Mouse (Mus musculus) ZHBTc4 (cell line): ENCODE results near the gene Shc1.
A peak's percentile ranks its signal among the peaks of the same experiment; 100 is the strongest.
"Not testable (repeated sequence)": the region's sequence is repeated elsewhere in the genome, so short reads cannot be mapped to it uniquely, and the experiment has no call there.

ENCODE experiments used
- DNase-seq: peaks from one replicate; pipeline ENCODE4 v3.0.0-alpha.2; 2011; ENCODE audit warnings: low read depth, low spot score

Shc1 gene

GRCm38 (mm10) chr3:89418861-89419250 lies 613 bp downstream of the Shc1 start:
- peak; percentile 89 for DNase-seq

DNA sequence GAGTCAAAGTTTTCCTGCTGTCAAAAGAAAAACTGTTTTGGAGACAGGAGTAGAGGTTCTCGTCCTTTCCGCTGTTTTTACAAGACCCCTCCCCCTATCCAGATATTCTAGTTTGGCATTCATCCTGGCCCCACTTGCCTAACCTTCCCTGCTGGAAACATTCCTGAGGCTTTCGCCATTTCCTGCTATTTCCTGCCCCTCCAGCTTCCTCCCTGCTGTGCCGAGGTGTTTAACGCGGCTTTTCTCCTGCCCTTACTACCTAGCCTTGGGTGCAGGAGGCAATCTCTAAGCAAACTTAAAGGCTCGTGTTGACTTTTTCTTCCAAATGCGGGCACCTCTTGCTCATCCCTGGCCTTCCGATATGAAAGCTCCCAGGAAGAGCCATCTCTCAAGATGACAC lies 1.3 kb downstream of the Shc1 start:
- DNase-seq = peak; percentile 90

- no peak for DNase-seq
These were observed 1.7 kb downstream of the Shc1 start for GRCm38 (mm10) chr3:89419981-89420380.

GRCm38 (mm10) chr3:89420421-89420820 lies 2.2 kb downstream of the Shc1 start:
- no peak for DNase-seq

DNA sequence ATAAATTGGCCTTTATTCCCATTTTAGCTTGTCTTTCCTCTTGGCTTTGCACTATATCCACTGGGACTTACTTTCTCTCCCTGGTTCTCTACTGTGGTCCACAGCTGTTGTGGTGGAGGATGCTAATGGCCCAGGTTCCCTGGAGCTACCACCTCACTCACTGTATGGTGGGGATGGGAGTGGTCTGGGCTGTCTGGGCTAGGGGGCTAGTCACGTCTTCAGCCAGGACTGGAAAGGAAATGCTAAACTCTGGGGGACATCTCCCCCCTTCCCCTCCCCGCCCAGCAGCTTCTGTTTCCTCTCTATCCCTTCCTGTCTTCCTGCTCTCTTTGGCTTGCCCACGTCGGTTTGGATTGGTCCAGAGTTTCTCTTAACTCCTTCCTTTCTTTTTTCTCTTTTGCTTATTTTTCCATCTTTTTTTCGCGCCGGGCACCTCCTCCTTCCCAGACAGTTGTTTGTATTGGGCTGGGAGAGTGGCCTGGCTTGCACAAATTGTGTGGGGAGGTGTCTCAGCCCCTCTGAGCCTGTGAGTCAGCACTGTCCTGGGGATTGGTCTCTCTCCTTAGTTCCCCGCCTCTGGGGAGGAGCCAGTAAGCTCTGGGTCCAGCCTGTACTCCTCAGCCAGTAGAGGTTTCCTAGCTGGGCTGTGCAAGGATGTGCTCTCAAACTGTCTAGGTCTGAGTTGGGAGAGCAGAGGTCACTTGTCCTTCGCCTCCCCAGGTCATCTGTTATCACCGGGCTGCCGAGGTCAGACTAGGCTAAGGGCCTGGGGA lies 2.9 kb downstream of the Shc1 start:
- peak; percentile 89 for DNase-seq

DNA sequence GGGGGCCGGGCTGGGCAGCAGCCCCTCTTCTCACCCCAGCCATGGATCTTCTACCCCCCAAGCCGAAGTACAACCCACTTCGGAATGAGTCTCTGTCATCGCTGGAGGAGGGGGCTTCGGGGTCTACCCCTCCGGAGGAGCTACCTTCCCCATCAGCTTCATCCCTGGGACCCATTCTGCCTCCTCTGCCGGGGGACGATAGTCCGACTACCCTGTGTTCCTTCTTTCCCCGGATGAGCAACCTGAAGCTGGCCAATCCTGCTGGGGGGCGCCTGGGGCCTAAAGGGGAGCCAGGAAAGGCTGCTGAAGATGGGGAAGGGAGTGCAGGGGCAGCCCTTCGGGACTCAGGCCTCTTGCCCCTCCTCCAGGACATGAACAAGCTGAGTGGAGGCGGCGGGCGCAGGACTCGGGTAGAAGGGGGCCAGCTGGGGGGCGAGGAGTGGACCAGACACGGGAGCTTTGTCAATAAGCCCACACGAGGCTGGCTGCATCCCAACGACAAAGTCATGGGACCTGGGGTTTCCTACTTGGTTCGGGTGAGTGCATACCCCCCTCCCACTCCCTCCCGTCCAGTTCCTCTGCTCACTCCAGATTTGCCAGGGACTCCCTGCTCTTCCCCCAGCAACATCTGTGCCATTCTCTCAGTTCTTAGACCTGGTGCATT lies 3.7 kb downstream of the Shc1 start:
- no peak for DNase-seq

DNA sequence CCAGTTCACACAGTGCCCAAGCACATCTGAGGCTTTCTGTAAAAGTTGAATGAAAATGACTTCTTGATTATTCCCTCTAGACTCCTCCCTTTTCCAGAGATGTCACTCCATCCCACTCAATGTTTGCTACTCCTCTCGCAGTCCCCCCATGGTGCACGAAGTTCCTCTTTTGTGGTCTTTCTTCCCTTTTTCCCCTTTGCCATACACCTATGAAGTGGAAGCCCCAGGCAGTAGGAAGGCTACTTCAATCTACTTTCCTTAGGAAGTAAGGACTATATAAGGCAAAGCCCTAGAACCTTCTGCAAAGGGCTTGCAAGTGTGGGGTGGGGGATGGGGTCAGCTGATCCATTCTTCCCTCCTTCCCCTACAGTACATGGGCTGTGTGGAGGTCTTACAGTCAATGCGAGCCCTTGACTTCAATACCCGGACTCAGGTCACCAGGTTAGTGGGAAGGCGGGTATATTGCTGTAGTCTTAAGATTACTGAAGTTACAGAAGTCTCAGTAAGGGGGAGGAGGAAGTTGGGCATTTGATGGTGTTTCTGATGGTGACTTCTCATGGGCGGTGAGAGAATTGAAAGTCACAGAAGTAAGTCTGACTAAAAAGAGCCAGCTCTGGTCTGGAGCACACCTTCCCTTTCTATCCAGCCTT lies 4.4 kb downstream of the Shc1 start:
- no peak for DNase-seq

DNA sequence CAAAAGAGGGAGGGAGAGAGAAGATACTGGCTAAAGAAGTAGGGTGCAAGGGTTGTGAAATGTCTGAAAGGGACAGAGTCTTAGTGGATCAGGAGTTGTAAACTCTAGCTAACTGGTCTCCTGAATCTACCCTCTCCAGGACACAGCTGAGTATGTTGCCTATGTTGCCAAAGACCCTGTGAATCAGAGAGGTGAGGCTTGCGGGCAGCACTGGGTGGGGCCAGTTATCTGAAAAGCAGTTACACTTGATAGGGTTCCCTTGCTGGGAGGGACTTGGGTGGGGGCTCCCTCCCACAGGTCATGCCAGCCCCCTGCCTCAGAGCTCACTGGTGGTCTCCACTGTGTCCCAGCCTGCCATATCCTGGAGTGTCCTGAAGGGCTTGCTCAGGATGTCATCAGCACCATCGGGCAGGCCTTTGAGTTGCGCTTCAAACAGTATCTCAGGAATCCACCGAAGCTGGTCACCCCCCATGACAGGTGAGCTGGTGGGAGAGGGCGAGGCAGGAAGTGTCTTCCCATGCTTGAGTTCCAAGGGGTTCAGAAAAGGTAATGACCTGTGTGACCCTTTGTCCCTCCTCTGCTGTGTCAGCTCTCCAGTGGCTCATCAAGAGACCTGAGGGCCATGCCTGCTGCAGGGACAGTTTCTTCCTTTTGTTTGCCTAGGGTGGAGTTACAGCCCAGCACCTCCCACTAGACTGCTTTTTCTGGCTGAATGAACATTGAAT lies 6.3 kb downstream of the Shc1 start:
- DNase-seq = no peak

DNA sequence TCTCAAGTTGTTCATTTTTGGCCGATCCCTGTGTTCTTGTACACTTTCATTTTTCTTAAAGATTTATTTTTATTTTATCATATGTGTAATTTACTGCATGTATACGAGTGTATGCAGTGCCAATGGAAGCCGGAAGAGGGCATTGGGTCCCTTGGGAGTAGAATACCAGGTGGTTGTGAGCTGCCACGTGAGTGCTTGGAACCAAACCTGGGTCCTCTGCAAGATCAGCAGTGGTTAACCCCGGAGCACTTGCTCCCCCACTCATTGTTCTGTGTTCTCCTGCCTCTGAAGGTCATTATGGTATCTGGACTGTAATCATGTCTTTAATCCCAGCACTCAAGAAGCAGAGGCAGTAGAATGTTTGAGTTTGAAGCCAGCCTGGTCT lies 6.9 kb downstream of the Shc1 start:
- peak; percentile 60 for DNase-seq

DNA sequence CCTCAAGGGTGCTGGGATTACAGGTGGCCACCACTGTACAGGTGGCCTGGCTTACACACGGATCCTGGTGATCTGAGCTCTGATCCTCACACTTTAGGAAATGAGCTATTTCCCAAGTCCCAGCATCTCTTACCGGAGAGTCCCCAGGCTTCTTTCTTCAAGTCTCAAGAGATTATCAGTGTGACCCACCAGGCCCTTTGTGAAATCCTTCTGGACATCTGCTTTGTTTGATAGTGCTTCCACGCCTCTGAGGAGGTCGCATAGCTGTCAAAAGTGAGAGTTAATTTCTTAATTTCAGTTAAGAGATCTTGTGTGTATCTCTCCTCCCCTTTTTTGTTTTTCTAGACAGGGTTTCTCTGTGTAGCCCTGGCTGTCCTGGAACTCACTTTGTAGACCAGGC lies 7.6 kb downstream of the Shc1 start:
- peak; percentile 47 for DNase-seq

GRCm38 (mm10) chr3:89429021-89429420 lies 10.8 kb downstream of the Shc1 start:
- DNase-seq = not testable (repeated sequence)

- DNase-seq = peak; percentile 99
These were observed 12.2 kb downstream of the Shc1 start, which contains the start of gene Pygo2 for GRCm38 (mm10) chr3:89430171-89431159. Pygo2 (plus strand) TSS chr3:89430214.

- no peak for DNase-seq
These were observed 14.4 kb downstream of the Shc1 start for GRCm38 (mm10) chr3:89432606-89433005.

DNA sequence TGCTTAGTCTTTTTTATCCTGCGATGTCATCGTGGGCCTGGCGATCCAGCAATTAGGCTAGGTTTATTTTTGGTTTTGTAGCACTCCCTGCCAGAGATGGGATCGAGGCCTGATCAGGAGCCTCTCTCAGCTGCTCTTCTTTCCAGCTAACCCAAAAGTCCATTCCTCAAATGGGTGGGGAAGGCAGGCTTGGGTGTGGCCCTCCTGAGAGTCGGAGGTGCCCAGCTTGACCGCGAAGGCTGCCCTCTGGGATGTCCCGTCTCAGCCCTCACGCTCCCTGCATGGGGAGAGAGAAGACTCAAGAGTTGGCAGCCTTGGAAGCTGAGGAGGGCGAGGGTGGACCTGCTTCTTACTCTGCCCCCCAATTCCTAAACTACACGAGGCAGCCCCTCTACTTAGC lies 16.3 kb downstream of the Shc1 start:
- DNase-seq = no peak

GRCm38 (mm10) chr3:89435041-89435440 lies 16.8 kb downstream of the Shc1 start:
- no peak for DNase-seq

GRCm38 (mm10) chr3:89436176-89437113 lies 18.2 kb downstream of the Shc1 start, which contains the start of gene Pbxip1:
Pbxip1 (plus strand) TSS chr3:89436706.
- DNase-seq = peak; percentile 94

- peak; percentile 45 for DNase-seq
These were observed 19.0 kb downstream of the Shc1 start for GRCm38 (mm10) chr3:89437269-89437668.

- DNase-seq = no peak
These were observed 22.4 kb downstream of the Shc1 start for GRCm38 (mm10) chr3:89440691-89441090.

- peak; percentile 59 for DNase-seq
These were observed 30.7 kb downstream of the Shc1 start for GRCm38 (mm10) chr3:89448720-89449537.
